Mouse (Mus musculus): Measurements from ENCODE around the gene Ribc2. TPM values are rescaled to one million over a fixed set of nuclear protein-coding genes. Genes with fewer than 3 reads are reported as not detected.

The Ribc2 gene
- polyA plus RNA-seq, 1 experiment, result 0.49 TPM

- no peak for TF ChIP-seq POLR2A (IDR thresholded peaks at IDR 0.05; ENCODE audit: low read depth, low read length)
- TF ChIP-seq CTCF (IDR thresholded peaks at IDR 0.05; ENCODE audit: borderline replicate concordance, insufficient read depth, low read length), result no peak
Observed at GRCm38 (mm10) chr15:85152577-85152976, 20.7 kb downstream of the Ribc2 start.

GRCm38 (mm10) chr15:85154091-85154490 is 22.2 kb downstream of the Ribc2 start:
- Histone ChIP-seq H3K4me3 (ENCODE audit: insufficient read depth, low read length) (no peak overlapping the region), H3K27ac (ENCODE audit: insufficient read depth, low read length) (no peak overlapping the region), H3K4me1 (ENCODE audit: control insufficient read depth, insufficient read depth, low read length) (no peaks in the 10 kb centered on the region)
- no peak for TF ChIP-seq CTCF (IDR thresholded peaks at IDR 0.05; ENCODE audit: borderline replicate concordance, insufficient read depth, low read length)
- TF ChIP-seq POLR2A (IDR thresholded peaks at IDR 0.05; ENCODE audit: low read depth, low read length), result no peak

More at GRCm38 (mm10) chr15:85152577-85152976, 20.7 kb downstream of the Ribc2 start:
- no peaks in the 10 kb centered on the region for H3K4me1 ChIP-seq (ENCODE audit: control insufficient read depth, insufficient read depth, low read length)
- no peak overlapping the region for H3K4me3 ChIP-seq (ENCODE audit: insufficient read depth, low read length)
- H3K27ac ChIP-seq (ENCODE audit: insufficient read depth, low read length), result no peak overlapping the region

GRCm38 (mm10) chr15:85156198-85156597 is 24.3 kb downstream of the Ribc2 start:
- no peak for TF ChIP-seq CTCF (IDR thresholded peaks at IDR 0.05; ENCODE audit: borderline replicate concordance, insufficient read depth, low read length)
- no peak for TF ChIP-seq POLR2A (IDR thresholded peaks at IDR 0.05; ENCODE audit: low read depth, low read length)
- no peak overlapping the region for H3K27ac ChIP-seq (ENCODE audit: insufficient read depth, low read length)
- H3K4me3 ChIP-seq (ENCODE audit: insufficient read depth, low read length), result no peak overlapping the region
- H3K4me1 ChIP-seq (ENCODE audit: control insufficient read depth, insufficient read depth, low read length), result no peaks in the 10 kb centered on the region

DNA sequence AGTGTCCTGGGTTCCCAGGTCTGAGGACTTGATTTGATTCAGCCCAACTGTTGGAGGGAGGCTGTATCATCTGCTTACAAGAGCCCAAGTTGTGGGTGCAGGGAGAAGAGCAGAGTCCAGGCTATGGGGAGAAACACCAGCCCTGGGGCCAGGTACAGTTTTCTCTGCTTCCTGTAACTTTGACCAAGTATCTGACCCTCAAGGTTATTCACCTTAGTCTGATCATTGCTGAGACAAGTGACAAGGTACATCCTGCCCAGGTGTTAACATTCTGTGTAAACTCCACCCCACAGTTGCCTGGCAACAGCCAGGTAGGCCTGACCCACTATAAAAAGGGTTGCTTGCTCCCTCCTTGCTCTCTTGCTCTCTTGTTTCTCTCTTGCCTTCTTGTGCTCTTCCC is 29.5 kb downstream of the Ribc2 start:
- Histone ChIP-seq H3K27ac (ENCODE audit: insufficient read depth, low read length) (no peak overlapping the region), H3K4me1 (ENCODE audit: control insufficient read depth, insufficient read depth, low read length) (peaks cover 5% of the 10 kb centered on the region; the same call in 1 of the 2 replicates), H3K4me3 (ENCODE audit: insufficient read depth, low read length) (no peak overlapping the region)
- TF ChIP-seq POLR2A (IDR thresholded peaks at IDR 0.05; ENCODE audit: low read depth, low read length) (no peak), CTCF (IDR thresholded peaks at IDR 0.05; ENCODE audit: borderline replicate concordance, insufficient read depth, low read length) (no peak)

DNA sequence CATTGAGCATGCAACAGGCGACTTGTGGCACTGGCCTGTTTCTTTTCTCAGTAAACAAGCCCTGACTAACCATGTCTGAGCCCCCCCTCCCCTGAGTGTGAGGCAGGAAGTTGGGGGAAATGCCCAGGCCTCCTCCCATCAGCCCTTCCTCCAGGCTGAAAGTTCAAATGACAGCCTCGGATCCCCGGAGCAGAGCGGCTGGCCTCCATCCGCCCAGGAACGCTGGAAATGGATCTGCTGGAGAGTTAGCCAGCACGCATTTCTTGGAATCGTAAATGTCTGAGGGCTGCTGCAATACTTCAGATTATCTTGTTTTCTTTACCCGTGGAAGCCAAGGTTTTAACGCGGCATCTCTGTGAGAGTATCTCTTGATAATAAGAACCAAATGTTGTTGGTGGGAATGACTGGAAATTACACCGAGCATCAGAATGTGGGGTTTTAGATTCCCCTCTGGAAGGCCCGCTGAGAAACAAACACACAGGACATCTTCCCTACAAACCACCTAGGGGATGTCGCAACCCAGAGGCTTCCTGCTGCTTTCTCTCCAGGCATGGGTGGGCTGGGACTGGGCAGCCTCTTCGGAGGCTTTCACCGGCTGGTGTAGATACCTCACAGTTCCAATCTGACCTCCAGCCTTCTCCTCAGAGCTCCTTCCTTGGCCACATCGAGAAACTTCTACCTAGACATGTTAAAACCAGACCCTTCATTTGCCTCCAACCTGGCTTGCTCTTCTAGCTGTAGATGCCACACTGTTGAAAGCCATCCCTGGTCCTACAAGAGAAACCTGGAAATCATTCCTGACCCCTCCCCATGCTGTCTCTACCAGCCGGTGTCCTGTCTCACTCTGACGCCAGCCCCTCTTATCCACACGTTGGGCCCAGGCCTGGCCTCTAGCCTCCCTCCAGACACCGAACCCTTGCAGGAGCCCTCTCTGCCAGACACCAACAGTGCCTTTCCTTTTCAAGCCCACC is 31.1 kb downstream of the Ribc2 start:
- no peak overlapping the region for H3K4me3 ChIP-seq (ENCODE audit: insufficient read depth, low read length)
- no peak for TF ChIP-seq CTCF (IDR thresholded peaks at IDR 0.05; ENCODE audit: borderline replicate concordance, insufficient read depth, low read length)
- TF ChIP-seq POLR2A (IDR thresholded peaks at IDR 0.05; ENCODE audit: low read depth, low read length), result no peak
- H3K4me1 ChIP-seq (ENCODE audit: control insufficient read depth, insufficient read depth, low read length), result peaks cover 8% of the 10 kb centered on the region; the same call in 1 of the 2 replicates
- H3K27ac ChIP-seq (ENCODE audit: insufficient read depth, low read length), result peak overlapping the region; percentile 87

GRCm38 (mm10) chr15:85166433-85166933 is 34.6 kb downstream of the Ribc2 start:
- H3K4me3 ChIP-seq (ENCODE audit: insufficient read depth, low read length), result no peak overlapping the region
- no peak for TF ChIP-seq POLR2A (IDR thresholded peaks at IDR 0.05; ENCODE audit: low read depth, low read length)
- no peak for TF ChIP-seq CTCF (IDR thresholded peaks at IDR 0.05; ENCODE audit: borderline replicate concordance, insufficient read depth, low read length)
- peaks cover 8% of the 10 kb centered on the region; the same call in 1 of the 2 replicates for H3K4me1 ChIP-seq (ENCODE audit: control insufficient read depth, insufficient read depth, low read length)
- H3K27ac ChIP-seq (ENCODE audit: insufficient read depth, low read length), result no peak overlapping the region

DNA sequence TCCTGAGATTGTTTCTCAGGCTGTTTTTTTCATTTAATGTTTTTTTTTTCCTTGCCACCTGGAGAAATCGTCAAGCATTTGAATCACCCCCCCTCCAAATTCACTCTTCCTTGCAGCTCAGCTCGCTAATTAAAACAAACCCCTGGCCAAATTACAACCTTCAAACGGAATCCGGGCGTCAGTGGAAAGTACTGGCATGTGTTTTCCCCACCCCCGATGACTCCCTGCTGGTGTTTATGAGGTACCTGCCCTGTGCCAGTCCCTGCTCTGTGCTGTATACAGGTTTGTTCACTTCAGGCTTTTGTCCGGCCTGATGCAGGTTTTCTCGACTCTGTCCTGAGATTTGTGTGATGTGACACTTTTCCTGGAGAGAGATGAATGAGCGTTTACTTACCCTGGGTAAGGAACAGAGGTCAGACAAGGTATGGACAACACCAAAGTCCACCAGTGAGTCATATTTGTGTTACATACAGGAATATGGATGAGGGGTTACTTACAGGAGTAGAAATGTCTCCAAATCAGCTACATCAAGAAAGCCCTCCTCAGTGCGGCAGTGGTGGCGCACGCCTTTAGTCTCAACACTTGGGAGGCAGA is 35.3 kb downstream of the Ribc2 start:
- no peak for TF ChIP-seq CTCF (IDR thresholded peaks at IDR 0.05; ENCODE audit: borderline replicate concordance, insufficient read depth, low read length)
- no peak overlapping the region for H3K4me3 ChIP-seq (ENCODE audit: insufficient read depth, low read length)
- peaks cover 8% of the 10 kb centered on the region; the same call in 1 of the 2 replicates for H3K4me1 ChIP-seq (ENCODE audit: control insufficient read depth, insufficient read depth, low read length)
- no peak overlapping the region for H3K27ac ChIP-seq (ENCODE audit: insufficient read depth, low read length)

GRCm38 (mm10) chr15:85172054-85172453 is 40.2 kb downstream of the Ribc2 start:
- Histone ChIP-seq H3K4me3 (ENCODE audit: insufficient read depth, low read length) (no peak overlapping the region), H3K4me1 (ENCODE audit: control insufficient read depth, insufficient read depth, low read length) (no peaks in the 10 kb centered on the region), H3K27ac (ENCODE audit: insufficient read depth, low read length) (no peak overlapping the region)
- TF ChIP-seq POLR2A (IDR thresholded peaks at IDR 0.05; ENCODE audit: low read depth, low read length), result no peak
- no peak for TF ChIP-seq CTCF (IDR thresholded peaks at IDR 0.05; ENCODE audit: borderline replicate concordance, insufficient read depth, low read length)

DNA sequence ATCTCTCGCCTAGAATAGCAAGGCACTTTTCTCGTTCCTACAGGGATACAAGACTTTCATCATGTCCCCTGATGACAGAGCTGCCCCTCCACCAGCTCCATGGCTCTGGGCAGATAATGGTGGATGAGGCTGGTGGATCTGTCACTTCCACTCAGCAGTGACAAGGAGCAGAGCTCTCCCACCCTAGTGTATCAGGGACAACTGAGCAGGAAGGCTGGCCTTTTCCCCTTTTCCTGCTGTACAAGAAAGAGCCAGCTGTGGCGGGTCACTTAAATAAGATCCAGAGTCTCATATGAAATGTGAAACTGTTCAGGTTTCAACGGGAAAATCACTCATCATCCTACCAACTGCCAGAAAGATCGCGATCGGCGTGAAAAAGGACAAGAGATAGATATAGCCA is 41.5 kb downstream of the Ribc2 start:
- no peaks in the 10 kb centered on the region for H3K4me1 ChIP-seq (ENCODE audit: control insufficient read depth, insufficient read depth, low read length)
- no peak for TF ChIP-seq CTCF (IDR thresholded peaks at IDR 0.05; ENCODE audit: borderline replicate concordance, insufficient read depth, low read length)
- no peak for TF ChIP-seq POLR2A (IDR thresholded peaks at IDR 0.05; ENCODE audit: low read depth, low read length)
- H3K27ac ChIP-seq (ENCODE audit: insufficient read depth, low read length), result no peak overlapping the region
- H3K4me3 ChIP-seq (ENCODE audit: insufficient read depth, low read length), result no peak overlapping the region

- Histone ChIP-seq H3K4me3 (ENCODE audit: insufficient read depth, low read length) (no peak overlapping the region), H3K27ac (ENCODE audit: insufficient read depth, low read length) (no peak overlapping the region)
Observed at GRCm38 (mm10) chr15:85174060-85174459, 42.2 kb downstream of the Ribc2 start.

More at GRCm38 (mm10) chr15:85174060-85174459, 42.2 kb downstream of the Ribc2 start:
- TF ChIP-seq POLR2A (IDR thresholded peaks at IDR 0.05; ENCODE audit: low read depth, low read length) (no peak), CTCF (IDR thresholded peaks at IDR 0.05; ENCODE audit: borderline replicate concordance, insufficient read depth, low read length) (no peak)
- H3K4me1 ChIP-seq (ENCODE audit: control insufficient read depth, insufficient read depth, low read length), result no peaks in the 10 kb centered on the region

Measured in embryonic fibroblast, embryonic 13.5 days (primary cell).